Mouse (Mus musculus): ENCODE results near the gene Ier3. TPM values are rescaled to one million over a fixed set of nuclear protein-coding genes. Genes with fewer than 3 reads are reported as not detected.

The Ier3 gene
- polyA plus RNA-seq, 1 experiment: 33.3 TPM

- TF ChIP-seq GATA1 (IDR thresholded peaks at IDR 0.05; ENCODE audit: low read length): no peak
Measured at GRCm38 (mm10) chr17:35796835-35797234, 24.6 kb upstream of the Ier3 start.

- TF ChIP-seq GATA1 (IDR thresholded peaks at IDR 0.05; ENCODE audit: low read length): no peak
Measured at GRCm38 (mm10) chr17:35800905-35801304, 20.6 kb upstream of the Ier3 start.

- no peak for TF ChIP-seq GATA1 (IDR thresholded peaks at IDR 0.05; ENCODE audit: low read length)
Measured at GRCm38 (mm10) chr17:35803020-35803419, 18.5 kb upstream of the Ier3 start.

- TF ChIP-seq GATA1 (IDR thresholded peaks at IDR 0.05; ENCODE audit: low read length): no peak
Measured at GRCm38 (mm10) chr17:35803858-35804399, 17.6 kb upstream of the Ier3 start.

- no peak for TF ChIP-seq GATA1 (IDR thresholded peaks at IDR 0.05; ENCODE audit: low read length)
Measured at GRCm38 (mm10) chr17:35808073-35808472, 13.4 kb upstream of the Ier3 start.

- TF ChIP-seq GATA1 (IDR thresholded peaks at IDR 0.05; ENCODE audit: low read length): no peak
Measured at GRCm38 (mm10) chr17:35809395-35809794, 12.1 kb upstream of the Ier3 start.

GRCm38 (mm10) chr17:35810900-35811648 is 10.4 kb upstream of the Ier3 start:
- TF ChIP-seq GATA1 (IDR thresholded peaks at IDR 0.05; ENCODE audit: low read length): no peak

GRCm38 (mm10) chr17:35812307-35812706 is 9.2 kb upstream of the Ier3 start:
- TF ChIP-seq GATA1 (IDR thresholded peaks at IDR 0.05; ENCODE audit: low read length): no peak

- no peak for TF ChIP-seq GATA1 (IDR thresholded peaks at IDR 0.05; ENCODE audit: low read length)
Measured at GRCm38 (mm10) chr17:35812736-35813135, 8.7 kb upstream of the Ier3 start.

- no peak for TF ChIP-seq GATA1 (IDR thresholded peaks at IDR 0.05; ENCODE audit: low read length)
Measured at GRCm38 (mm10) chr17:35813245-35813647, 8.2 kb upstream of the Ier3 start.

- TF ChIP-seq GATA1 (IDR thresholded peaks at IDR 0.05; ENCODE audit: low read length): no peak
Measured at GRCm38 (mm10) chr17:35813653-35814052, 7.8 kb upstream of the Ier3 start.

- TF ChIP-seq GATA1 (IDR thresholded peaks at IDR 0.05; ENCODE audit: low read length): no peak
Measured at GRCm38 (mm10) chr17:35814678-35815077, 6.8 kb upstream of the Ier3 start.

- TF ChIP-seq GATA1 (IDR thresholded peaks at IDR 0.05; ENCODE audit: low read length): no peak
Measured at GRCm38 (mm10) chr17:35815836-35816235, 5.6 kb upstream of the Ier3 start.

- no peak for TF ChIP-seq GATA1 (IDR thresholded peaks at IDR 0.05; ENCODE audit: low read length)
Measured at GRCm38 (mm10) chr17:35816686-35817085, 4.8 kb upstream of the Ier3 start.

GRCm38 (mm10) chr17:35817226-35817625 is 4.3 kb upstream of the Ier3 start:
- TF ChIP-seq GATA1 (IDR thresholded peaks at IDR 0.05; ENCODE audit: low read length): no peak

- no peak for TF ChIP-seq GATA1 (IDR thresholded peaks at IDR 0.05; ENCODE audit: low read length)
Measured at GRCm38 (mm10) chr17:35820111-35820510, 1.4 kb upstream of the Ier3 start.

GRCm38 (mm10) chr17:35822564-35822963 is 1.1 kb downstream of the Ier3 start:
- no peak for TF ChIP-seq GATA1 (IDR thresholded peaks at IDR 0.05; ENCODE audit: low read length)

All from G1E-ER4 (cell line).